Mouse (Mus musculus): ENCODE data around the gene Col24a1. TPM values are rescaled to one million over a fixed set of nuclear protein-coding genes. Genes with fewer than 3 reads are reported as not detected.
A peak's percentile ranks its signal among the peaks of the same experiment; 100 is the strongest.

Col24a1 gene
- polyA plus RNA-seq, 1 experiment from 2014 or later: 0.04 TPM

DNA sequence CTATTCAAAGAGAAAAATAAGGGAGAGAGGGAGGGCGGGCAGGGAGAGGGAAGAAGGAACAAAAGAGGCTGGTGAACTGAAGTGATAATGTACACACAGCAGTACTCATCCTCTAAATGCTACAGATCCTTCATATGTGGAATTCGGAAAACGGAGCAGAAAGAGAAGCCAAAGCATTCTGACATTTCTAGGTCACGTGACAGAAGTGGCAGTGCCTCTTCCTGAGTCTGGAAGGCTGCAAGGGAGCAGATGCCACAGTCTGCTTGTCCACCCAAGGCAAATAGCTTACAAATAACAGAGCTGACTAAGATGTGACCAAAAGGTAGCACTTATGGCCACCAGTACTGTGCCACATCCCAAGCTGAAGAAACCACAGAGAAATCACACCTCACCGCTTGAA lies 164.8 kb downstream of the Col24a1 start:
- DNase-seq (ENCODE audit: low spot score): no peak

DNA sequence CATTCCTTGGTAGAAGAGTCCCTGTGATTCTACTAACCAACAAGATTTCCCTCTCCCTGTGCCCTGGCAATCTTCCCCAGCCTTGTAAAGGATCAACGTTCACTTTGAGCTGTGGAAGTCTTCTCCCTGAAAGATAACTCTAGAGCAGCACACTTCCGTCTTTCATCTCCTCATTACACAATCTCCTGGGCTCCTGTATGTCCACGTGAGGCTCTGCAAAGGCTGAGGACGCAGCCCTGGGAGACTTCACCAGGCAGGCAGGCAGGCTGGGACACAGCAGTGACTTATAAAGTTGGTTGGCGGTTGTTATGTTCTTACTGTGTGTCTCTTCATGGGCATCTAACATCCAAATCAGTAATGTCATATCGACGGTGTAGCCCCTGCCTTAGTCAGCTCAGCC lies 170.1 kb downstream of the Col24a1 start:
- no peak for DNase-seq (ENCODE audit: low spot score)

DNA sequence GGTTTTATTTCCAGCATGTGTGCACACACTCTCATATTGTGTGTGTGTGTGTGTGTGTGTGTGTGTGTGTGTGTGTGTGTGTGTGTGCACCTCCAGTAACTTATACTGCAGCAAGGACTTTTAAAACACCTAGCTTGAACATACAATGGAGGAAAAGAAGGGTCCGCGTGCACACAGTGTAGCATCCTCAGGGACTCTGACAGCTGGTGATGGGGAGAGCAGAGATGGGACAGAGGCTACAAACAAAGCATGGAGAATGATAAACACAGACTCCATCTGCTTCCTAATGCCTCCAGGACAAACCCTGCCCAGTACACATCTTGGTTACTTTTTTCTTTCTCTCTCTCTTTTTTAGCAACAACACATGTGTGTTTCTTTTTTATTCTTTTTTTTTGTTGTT lies 171.5 kb downstream of the Col24a1 start:
- no peak for DNase-seq (ENCODE audit: low spot score)

DNA sequence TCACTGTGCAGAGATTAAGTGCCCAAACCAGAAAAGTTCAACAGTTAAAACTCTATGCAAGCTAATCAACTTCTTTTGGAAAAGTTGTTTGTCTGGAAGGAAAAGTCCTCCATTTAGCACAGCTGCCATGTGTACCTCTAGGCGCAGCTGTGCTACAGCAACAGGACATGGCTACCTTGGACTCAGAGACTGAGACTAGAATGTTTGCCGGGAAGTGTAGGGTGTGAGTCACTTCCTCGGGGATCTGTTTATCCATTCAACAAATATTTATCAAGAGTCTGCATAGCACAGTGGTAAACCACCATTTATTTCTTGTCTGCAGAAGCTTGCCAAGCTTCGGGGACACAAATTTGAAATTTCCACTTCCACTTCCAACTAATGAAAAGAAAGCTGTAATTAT lies 178.8 kb downstream of the Col24a1 start:
- DNase-seq (ENCODE audit: low spot score): no peak

DNA sequence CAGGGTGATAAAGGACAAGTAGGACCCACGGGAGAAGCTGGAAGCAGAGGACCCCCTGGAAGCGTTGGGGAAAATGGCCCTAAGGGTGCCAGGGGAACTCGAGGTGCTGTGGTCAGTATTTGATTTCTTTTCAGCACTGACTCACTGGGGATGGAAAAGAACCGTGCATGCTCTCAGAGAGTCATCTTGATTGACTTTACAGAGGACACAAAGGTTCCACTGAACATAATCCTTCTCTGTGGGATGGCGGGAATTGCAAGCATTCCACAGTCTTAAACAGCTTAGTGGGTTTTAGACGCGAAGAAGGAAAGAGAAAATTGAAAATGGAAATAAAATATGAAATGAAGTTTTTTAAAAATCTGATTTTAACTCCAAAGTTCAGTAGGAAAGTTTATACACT lies 181.9 kb downstream of the Col24a1 start:
- DNase-seq (ENCODE audit: low spot score): no peak

DNA sequence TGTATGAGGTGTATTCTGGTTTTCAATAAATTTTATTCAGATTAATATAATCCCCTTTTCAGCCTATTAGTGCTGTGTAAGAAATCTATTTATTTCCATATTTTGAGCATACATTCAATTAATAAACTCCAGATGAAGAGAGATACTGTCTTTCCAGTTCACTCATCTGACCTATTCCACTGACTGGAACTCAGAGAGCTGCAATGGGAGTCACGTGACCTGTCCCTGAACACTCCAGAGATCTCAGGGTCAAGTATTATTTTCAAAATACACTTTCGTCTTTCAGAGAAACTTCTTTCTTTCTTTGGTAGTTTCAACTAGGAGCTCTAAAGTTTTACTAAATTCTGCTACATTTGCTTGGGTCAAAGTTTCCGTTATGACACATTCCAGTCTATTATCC lies 184.4 kb downstream of the Col24a1 start:
- no peak for DNase-seq (ENCODE audit: low spot score)

DNA sequence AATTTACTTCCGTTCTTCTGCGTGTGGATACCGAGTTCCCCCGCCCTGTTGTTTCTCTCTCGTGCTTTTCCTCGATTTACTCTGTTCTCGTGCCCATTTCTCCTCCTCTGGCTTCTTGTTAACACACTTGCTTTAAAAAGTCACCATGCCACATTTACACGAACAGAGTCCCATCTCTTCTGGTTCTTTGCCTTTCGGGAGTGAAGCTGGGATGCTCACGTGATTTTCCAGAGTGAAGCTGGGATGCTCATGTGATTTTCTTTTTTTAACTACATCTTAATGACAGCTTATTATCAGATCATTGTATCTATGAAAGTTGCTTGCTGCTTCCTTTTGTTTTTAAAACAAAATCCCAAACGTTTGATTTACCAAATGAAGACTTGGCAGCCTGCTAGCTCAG lies 184.8 kb downstream of the Col24a1 start:
- DNase-seq (ENCODE audit: low spot score): no peak

DNA sequence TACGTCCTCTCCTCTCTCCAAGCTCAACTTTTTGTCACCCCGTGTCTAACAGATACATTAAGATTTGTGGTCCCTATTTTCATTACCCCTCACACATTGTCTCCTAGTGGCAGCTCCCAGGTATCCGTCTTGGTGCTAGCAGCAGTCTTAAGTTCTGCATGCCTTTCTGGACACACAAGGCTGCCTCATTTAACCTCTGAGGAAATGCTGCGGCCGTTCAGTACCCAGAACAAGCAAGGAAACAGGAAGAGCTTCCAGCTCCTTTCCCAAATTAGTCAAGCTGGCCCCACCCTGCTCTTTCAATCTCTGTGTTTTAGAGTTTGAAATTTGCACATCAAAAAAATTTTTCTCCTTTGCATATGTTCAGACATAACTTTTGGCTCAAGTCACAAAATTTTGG lies 186.2 kb downstream of the Col24a1 start:
- no peak for DNase-seq (ENCODE audit: low spot score)

DNA sequence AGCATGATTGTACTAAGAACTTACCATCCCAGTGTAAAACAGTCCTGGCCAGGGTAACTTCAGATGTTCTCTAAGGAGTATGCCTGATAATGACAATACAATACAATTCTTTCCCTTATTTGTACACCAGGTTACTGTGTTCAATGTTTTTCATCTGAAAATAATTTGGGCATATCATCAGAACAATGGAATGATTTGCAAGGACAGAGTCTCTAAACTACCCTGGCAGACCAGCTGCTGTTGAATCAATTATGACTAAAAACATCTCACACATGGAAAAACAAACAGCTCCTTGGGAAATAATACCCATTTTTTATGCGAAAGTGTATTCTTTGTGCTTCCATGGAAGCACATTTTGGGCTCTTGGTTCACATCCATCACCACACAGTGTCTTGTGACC lies 198.0 kb downstream of the Col24a1 start:
- DNase-seq (ENCODE audit: low spot score): no peak

DNA sequence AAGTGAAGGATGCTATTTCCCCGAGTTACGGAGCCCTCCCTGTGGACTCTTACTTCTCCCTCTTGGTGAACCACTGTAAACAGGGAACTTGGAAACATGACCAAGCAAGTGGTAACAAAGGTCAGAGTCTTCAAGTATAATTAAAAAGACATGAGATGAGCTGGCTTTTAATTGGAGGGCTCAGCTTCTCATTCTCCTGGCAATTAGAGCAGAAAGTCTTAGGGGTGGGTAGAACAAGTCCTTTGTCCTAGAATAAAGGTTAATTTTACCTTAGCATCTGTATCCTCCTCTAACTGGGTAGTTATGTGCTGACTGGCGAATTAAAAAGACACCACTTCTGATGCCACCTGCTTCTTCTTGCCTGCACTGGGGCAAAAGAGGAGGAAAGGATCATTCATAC lies 199.1 kb downstream of the Col24a1 start:
- DNase-seq (ENCODE audit: low spot score): no peak

DNA sequence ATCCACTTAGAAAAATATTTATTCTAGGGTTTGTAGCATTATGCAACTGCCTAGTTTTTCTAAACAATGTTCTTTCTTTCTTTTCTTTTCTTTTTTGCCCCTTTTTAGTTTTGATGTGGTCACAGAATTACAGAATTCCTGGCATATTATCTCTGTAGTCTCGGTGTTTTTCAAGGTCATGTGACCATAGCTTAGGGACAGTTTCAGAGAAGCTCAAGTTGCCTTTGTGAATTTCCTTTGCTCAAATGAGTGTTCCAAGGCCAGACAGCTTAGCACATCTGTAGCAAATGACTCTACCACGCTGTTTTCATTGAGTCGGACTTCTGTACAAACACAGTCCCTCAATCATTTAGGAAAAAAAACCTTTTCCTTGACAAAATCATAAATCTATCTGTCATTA lies 205.9 kb downstream of the Col24a1 start:
- DNase-seq (ENCODE audit: low spot score): no peak

DNA sequence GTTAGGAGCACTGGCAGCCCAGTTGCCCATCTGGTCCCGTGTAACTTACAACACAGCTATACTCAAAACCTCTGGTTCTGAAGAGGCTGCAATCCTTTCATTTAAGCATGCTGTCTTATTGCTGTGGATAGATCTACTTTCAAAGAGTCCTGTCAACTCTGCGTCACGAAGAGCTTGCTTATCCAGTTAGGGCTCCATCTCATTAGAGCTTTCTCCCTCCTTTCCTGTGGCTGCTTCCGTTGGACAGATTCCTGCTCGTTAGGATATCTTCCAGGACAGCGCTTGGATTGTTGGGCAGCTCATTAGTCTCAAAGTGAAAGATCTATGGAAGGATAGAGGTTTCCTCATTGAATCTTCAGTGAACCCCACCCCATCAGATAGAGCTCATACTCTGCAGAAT lies 206.6 kb downstream of the Col24a1 start:
- no peak for DNase-seq (ENCODE audit: low spot score)

DNA sequence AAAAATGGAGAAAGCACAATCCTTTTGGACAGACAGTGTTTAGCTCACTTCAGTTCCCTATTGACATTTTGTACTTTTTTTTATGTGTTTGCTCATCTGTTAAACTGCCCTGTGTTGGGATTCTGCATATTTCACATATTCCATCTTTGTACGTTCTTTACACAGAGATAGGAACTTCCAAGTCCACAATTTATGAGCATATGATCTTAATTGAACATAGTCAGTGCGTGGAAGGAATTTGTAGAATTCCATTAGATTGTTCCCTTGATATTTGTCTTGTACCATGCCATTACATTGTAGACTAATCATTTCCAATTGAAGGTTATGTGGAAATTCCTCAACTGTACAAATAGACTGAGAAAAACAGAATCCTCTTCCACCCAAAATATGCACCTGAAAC lies 212.6 kb downstream of the Col24a1 start:
- no peak for DNase-seq (ENCODE audit: low spot score)

DNA sequence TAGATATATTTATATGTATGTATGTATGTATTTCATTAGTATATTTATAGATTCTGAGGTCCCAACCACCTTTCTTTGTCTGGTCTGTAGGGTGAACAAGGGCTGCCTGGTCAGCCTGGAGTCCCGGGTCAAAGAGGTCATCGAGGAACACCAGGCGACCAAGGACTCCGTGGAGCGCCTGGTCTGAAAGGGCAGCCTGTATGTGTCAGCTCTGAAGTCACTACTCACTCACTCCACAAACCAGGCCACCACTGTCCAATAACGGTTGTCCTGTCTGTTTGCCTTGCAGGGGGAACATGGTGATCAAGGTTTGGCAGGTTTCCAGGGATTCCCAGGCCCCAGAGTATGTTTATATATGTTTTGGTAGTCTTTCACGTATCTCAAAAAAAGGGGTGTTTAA lies 216.3 kb downstream of the Col24a1 start:
- DNase-seq (ENCODE audit: low spot score): no peak

DNA sequence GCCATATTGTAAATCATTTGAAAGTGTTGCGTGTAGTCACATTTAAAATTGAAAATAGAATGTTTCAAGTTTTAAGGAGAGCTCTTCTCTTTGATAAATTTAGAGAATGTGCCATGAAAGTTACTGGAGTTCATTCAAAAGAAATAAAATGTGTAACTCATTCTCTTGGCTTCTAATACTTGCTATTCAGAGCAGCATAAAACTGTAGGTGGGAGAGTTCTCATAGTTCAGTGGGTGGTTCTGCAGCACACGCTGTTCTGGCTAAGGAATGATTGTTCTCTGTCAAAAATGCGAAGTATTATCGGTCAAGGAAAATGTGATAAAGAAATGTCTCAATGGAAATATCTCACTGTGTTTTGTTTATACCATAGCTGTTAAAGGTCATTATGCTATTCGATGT lies 221.9 kb downstream of the Col24a1 start:
- DNase-seq (ENCODE audit: low spot score): no peak

DNA sequence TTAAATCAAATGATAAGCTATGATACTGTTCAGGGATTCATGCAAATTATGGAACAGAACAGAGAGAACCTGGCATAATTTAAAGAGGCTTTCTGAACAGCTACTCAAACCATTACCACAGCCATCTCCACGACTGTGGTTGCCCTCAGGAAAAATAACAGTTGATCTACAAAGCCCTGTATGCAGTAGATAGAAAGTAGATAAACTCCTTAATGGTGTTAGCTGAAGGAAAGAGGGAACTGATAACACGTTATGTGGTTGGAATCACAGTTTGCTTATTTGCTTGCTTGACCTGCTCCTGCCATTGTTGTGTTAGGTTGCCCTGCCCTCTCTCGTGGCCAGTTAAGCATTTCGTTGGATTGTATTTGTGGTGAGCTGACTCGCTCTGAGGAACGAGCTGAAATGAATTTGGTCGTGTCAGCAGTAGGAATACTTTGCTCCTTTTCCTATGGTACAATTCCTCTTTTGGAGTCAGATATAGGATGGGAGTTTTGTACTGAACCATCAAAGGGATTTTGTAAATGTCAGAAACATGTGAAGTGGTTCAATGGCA lies 229.3 kb downstream of the Col24a1 start:
- no peak for DNase-seq (ENCODE audit: low spot score)

DNA sequence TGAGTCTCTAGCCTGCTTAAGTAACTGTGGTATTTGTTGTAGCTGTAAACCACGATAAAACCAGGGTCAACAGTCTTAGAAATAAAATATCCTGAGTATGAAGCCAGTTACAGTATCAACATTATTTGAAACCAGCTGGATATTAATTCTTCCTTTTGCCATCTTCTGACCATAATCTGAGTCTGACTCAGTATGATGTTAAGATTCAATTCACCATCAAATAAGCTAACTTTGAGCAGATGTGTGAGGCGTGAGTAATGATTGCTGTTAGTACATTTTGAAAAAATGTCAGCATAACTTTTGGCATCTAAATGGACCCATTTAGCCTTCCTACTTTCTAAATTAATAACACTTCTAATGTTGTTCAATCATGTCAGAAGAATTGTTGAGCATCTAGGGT lies 230.0 kb downstream of the Col24a1 start:
- no peak for DNase-seq (ENCODE audit: low spot score)

DNA sequence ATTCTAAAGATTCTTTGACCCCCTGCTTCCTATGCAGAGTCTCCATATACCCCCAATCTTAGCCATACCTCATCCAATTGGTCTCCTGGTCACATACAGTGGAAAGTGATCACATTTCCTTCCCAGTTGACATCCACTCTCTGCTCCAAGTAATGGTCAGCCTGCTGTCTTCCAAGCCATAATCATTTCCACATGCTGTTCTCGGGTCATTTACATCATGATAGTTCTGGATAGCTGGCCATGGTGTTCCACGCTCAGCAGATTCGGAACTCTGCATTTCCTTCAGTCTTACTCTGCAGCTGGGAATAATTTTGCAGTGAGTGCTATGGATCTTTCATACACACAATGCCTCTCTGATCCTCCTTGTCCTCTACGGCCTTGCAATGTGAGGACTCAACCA lies 233.0 kb downstream of the Col24a1 start:
- no peak for DNase-seq (ENCODE audit: low spot score)

DNA sequence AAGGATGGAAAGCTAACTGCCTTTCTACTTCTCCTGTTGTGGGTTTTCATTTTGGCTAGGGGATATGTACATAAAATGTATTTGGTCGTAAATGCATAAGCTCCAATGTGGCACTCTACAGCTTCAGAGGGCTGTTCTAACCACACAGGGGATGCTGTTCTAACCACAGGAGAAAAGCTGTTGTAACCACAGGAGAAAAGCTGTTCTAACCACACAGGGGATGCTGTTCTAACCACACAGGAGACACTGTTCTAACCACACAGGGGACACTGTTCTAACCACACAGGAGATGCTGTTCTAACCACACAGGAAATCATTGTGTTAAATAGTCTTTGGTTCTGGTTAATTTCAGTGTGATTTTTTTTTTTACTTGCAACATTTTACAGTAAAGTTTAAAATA lies 245.6 kb downstream of the Col24a1 start:
- DNase-seq (ENCODE audit: low spot score): peak; percentile 48

DNA sequence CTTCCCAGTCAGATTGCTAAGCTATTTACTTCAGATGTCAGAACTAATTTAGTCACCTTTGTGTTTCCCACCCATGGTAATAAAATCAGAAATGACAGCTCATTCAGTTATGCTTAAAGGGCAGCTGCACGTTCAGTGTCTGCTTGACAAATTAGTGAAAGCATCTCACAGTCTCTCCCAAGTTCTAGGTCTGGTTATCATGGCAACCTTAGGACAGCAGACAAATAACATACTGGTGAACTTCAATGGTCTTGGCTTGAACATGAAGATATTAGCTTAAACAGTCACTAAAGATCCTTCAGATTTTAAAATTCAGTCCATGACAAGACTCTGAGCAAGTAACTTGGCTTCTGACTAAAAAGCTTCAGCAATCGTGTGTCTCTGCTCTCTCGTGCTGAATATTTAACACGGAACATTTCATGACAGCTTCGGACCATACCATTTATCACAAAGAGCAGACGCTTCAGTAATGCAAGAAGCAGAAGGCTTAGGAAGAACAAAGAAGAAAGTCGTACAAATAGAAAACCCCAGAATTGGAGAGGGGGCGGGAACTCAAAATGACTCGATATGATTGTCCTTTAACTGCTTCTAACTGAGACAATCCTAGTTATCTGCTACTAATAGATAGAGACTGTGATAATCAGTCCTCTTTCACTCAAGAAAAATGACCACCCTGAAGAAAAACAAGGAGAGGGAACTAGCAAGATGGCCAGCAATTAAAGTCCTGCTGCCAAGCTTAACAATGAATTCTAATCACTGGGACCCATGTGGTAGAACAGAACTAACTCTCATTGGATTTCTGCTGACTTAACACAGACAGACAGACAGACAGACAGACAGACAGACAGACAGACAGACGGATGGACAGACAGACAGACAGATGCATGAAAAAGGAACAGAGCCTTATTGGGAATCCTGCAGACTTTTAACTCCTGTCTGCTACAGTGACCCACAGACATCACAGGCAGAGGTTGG lies 256.5 kb downstream of the Col24a1 start:
- DNase-seq (ENCODE audit: low spot score): no peak

DNA sequence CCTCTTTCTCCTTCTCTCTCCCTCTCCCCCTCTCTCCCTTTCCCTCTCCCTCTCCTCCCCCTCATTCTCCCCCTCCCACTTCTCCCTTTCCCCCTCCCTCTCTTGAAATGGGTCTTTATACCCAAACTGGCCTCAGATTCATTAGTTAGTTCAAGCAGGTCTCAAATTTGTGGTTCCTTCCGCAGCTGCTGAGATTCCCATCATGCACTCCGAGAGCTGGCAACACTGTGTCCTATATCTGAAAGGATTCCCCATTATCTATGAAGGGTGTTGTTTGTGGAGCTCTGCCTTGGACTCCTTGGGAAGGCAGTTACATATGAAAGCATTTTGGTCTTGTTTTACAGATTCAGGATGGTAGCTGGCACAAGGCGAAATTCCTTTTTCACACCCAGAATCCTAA lies 257.9 kb downstream of the Col24a1 start:
- no peak for DNase-seq (ENCODE audit: low spot score)

DNA sequence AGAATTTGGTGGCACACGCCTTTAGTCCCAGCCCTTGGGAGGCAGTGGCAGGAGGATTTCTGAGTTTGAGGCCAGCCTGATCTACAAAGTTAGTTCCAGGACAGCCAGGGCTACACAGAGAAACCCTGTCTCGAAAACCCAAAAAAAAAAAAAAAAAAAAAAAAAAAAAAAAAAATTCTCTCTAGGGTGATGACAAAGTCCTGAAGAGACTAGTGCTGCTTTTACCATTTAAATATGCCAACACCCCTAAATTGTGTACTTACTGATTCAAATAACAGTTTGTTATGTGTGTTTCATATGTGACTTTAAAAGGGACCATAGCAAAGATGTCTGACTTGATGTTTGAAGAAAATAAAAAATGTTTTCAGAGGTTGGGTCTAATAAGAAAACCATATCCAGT lies 262.1 kb downstream of the Col24a1 start:
- DNase-seq (ENCODE audit: low spot score): no peak

DNA sequence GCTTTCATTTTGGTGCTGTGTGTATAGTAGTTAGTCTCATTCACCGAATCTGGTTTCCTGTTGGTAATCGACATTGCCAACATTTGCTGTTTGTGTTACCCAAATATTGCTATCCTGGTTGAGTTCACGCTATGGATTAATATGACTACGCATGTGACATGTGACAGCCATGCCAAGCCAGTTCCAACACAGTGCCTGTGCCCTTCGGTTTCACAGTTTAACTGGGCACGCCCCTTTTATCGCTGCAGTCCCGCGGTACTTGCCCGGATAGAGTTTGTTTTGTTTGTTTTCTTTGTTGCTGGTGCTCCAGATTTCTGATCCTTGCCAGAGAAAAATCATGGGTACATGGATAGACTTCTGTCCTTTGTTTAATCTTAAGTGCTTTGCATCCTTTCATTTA lies 263.9 kb downstream of the Col24a1 start:
- DNase-seq (ENCODE audit: low spot score): no peak
